In genomic region chr9:60813139-60813880, GRCm38 (mm10) we compare ENCODE assay signal across 8 mouse cellular contexts. TPM values are rescaled to one million over a fixed set of nuclear protein-coding genes. Genes with fewer than 3 reads are reported as not detected.
DNase-seq lines count a peak whose midpoint lies in the region; ATAC-seq and TF ChIP-seq lines count a peak whose summit lies in the region.

No protein-coding gene starts in this region.

- no peak for TF ChIP-seq CTCF in CH12.LX (conservative IDR thresholded peaks at IDR 0.05 in 1 of 2, IDR thresholded peaks at IDR 0.05 in 1 of 2; ENCODE audit: low read depth in 2 of 2, low read length in 2 of 2)
- no peak for TF ChIP-seq CTCF in kidney, adult 2 months (conservative IDR thresholded peaks at IDR 0.05; ENCODE audit: insufficient read depth, insufficient read length, low read depth, low read length)

- H3K36me3 ChIP-seq in CH12.LX (replicated peaks in 1 of 2; ENCODE audit: control insufficient read depth in 1 of 2, insufficient read depth in 1 of 2, low read length in 1 of 2), result no peaks in the 10 kb centered on the region
- 0 out of 2 replicates have a peak, but pooled peaks cover 5% of the 10 kb centered on the region for H3K36me3 ChIP-seq in heart, embryonic 10.5 days
- H3K36me3 ChIP-seq in kidney, adult 2 months (ENCODE audit: control insufficient read depth, insufficient read depth, low read length), result no peaks in the 10 kb centered on the region
- H3K36me3 ChIP-seq in lung, embryonic 15.5 days, result no peaks in the 10 kb centered on the region

- DNase-seq in CH12.LX (ENCODE audit: extremely low read depth), result peak; percentile 16
- peak; percentile 78 for DNase-seq in adrenal gland, postnatal 14 days
- DNase-seq in heart, embryonic 10.5 days (ENCODE audit: low spot score), result peak; percentile 95
- peak; percentile 73 for DNase-seq in kidney, adult 2 months
- DNase-seq in testis, postnatal 14 days (ENCODE audit: low spot score), result peak; percentile 35
- no peak for DNase-seq in spleen, postnatal 4 days (ENCODE audit: low spot score in 2 of 2)
- no peak for DNase-seq in left cerebral cortex, adult 9 months (ENCODE audit: low spot score in 2 of 2)

- H3K79me2 ChIP-seq in CH12.LX (replicated peaks; ENCODE audit: control insufficient read depth, extremely low read depth, insufficient read depth, poor library complexity, severe bottlenecking), result no peaks in the 10 kb centered on the region

- H3K9me3 ChIP-seq in CH12.LX (replicated peaks; ENCODE audit: low read length), result peaks cover 5% of the 10 kb centered on the region
- H3K9me3 ChIP-seq in heart, embryonic 10.5 days, result no peaks in the 10 kb centered on the region
- no peaks in the 10 kb centered on the region for H3K9me3 ChIP-seq in lung, embryonic 15.5 days

- H3K4me1 ChIP-seq in CH12.LX (ENCODE audit: control insufficient read depth in 1 of 2, insufficient read depth in 2 of 2), result peaks cover 3 to 17% of the 10 kb centered on the region in 2 experiments
- H3K4me1 ChIP-seq in heart, embryonic 10.5 days, result peaks cover 48% of the 10 kb centered on the region
- peaks cover 25% of the 10 kb centered on the region; the same call in 1 of the 2 replicates for H3K4me1 ChIP-seq in kidney, adult 2 months (ENCODE audit: control insufficient read depth, insufficient read depth, low read length)
- H3K4me1 ChIP-seq in lung, embryonic 15.5 days, result peaks cover 21% of the 10 kb centered on the region

- peak overlapping the region; percentile 24 for H3K4me2 ChIP-seq in CH12.LX (ENCODE audit: insufficient read depth, low read depth, poor library complexity, severe bottlenecking)
- peak overlapping the region; percentile 42 for H3K4me2 ChIP-seq in lung, embryonic 15.5 days

- TF ChIP-seq POLR2A in CH12.LX (IDR thresholded peaks at IDR 0.05; ENCODE audit: low read depth, low read length), result no peak
- TF ChIP-seq POLR2A in kidney, adult 2 months (IDR thresholded peaks at IDR 0.05; ENCODE audit: low read depth, low read length), result no peak

- no peak overlapping the region for H3K4me3 ChIP-seq in CH12.LX (replicated peaks in 1 of 3; ENCODE audit: low read depth in 2 of 3, low read length in 2 of 3, poor library complexity in 1 of 3)
- peak overlapping the region; percentile 49 for H3K4me3 ChIP-seq in heart, embryonic 10.5 days
- peak overlapping the region; percentile 31 for H3K4me3 ChIP-seq in kidney, adult 2 months (ENCODE audit: insufficient read depth, low read depth, low read length)
- H3K4me3 ChIP-seq in lung, embryonic 15.5 days, result peak overlapping the region; percentile 8; the same call in 1 of the 2 replicates

- dilution Hi-C loops in CH12.LX (cut with MboI; ENCODE audit: extremely low pct_ligation_motif_present, extremely low pct_unique_long_range_greater_than_20kb, low sequenced_read_pairs), result no loop called here

- in situ Hi-C loops in CH12.LX (cut with MboI; ENCODE audit: low pct_ligation_motif_present, low pct_unique_long_range_greater_than_20kb, low sequenced_read_pairs), result no loop called here

- ATAC-seq in lung, embryonic 15.5 days (ENCODE audit: borderline replicate concordance, extremely low read depth, low FRiP score, low TSS enrichment), result peak; percentile 85; the same call in 1 of the 2 replicates

- H3K27ac ChIP-seq in CH12.LX (ENCODE audit: insufficient read depth, low read depth), result no peak overlapping the region
- H3K27ac ChIP-seq in heart, embryonic 10.5 days, result peak overlapping the region; percentile 78
- peak overlapping the region; percentile 57 for H3K27ac ChIP-seq in kidney, adult 2 months (ENCODE audit: insufficient read depth, low read depth, low read length)
- H3K27ac ChIP-seq in lung, embryonic 15.5 days, result peak overlapping the region; percentile 11; the same call in 1 of the 2 replicates

- TF ChIP-seq EP300 in CH12.LX (IDR thresholded peaks at IDR 0.05; ENCODE audit: low read length), result no peak

- no peak overlapping the region for H3K9ac ChIP-seq in CH12.LX (ENCODE audit: insufficient read depth, low read depth)
- H3K9ac ChIP-seq in lung, embryonic 15.5 days, result no peak overlapping the region

- no peak for TF ChIP-seq RAD21 in CH12.LX (IDR thresholded peaks at IDR 0.05; ENCODE audit: low read depth, low read length)

- H3K27me3 ChIP-seq in CH12.LX (replicated peaks), result no peaks in the 10 kb centered on the region
- H3K27me3 ChIP-seq in heart, embryonic 10.5 days (ENCODE audit: insufficient read depth, poor library complexity, severe bottlenecking), result no peaks in the 10 kb centered on the region
- no peaks in the 10 kb centered on the region for H3K27me3 ChIP-seq in kidney, adult 2 months (replicated peaks; ENCODE audit: control insufficient read depth, insufficient read depth, low read length)
- no peaks in the 10 kb centered on the region for H3K27me3 ChIP-seq in lung, embryonic 15.5 days

- WGBS in heart, embryonic 10.5 days, result 3% methylated on average over 11 of the region's 11 CpGs
- 5% methylated on average over 11 of the region's 11 CpGs for WGBS in kidney, adult 2 months
- 6% methylated on average over 11 of the region's 11 CpGs for WGBS in lung, embryonic 15.5 days

TF ChIP-seq in CH12.LX, 34 proteins besides CTCF, POLR2A, EP300 and RAD21:
- no peak for TF ChIP-seq NRF1 (IDR thresholded peaks at IDR 0.05; ENCODE audit: low read depth, low read length)
- TF ChIP-seq JUN (IDR thresholded peaks at IDR 0.05; ENCODE audit: insufficient read depth, low read depth, low read length), result no peak
- no peak for TF ChIP-seq RCOR1 (conservative IDR thresholded peaks at IDR 0.05; ENCODE audit: low read depth, low read length)
- no peak for TF ChIP-seq USF1 (IDR thresholded peaks at IDR 0.05; ENCODE audit: low read depth, low read length)
- no peak for TF ChIP-seq TBP (conservative IDR thresholded peaks at IDR 0.05; ENCODE audit: low read depth, low read length)
- no peak for TF ChIP-seq ELF1 (IDR thresholded peaks at IDR 0.05; ENCODE audit: low read depth, low read length)

RNA-seq across cellular contexts. Expression of gene Uaca, which starts 19.0 kb away (rescaled TPM):
- total RNA-seq in CH12.LX (2012; rRNA removed), result 0.17 and 0.34 TPM in 2 replicates
- not detected in 2 replicates for total RNA-seq in CH12.LX (2014; rRNA removed)
- polyA plus RNA-seq in CH12.LX (2012; ENCODE audit: insufficient read length, low read depth), result 0.17 and 0.18 TPM in 2 replicates
- 42.3 and 51.9 TPM in 2 replicates for total RNA-seq in adrenal gland, postnatal 14 days (2021)
- polyA plus RNA-seq in heart, embryonic 10.5 days (2016; fragmentation: Nextera tagmentation; extraction: Ambion mirVana), result 34.3 and 39.5 TPM in 2 replicates
- polyA plus RNA-seq in kidney, adult 2 months (2012; rRNA removed), result 13.5 and 16.4 TPM in 2 replicates
- polyA plus RNA-seq in lung, embryonic 15.5 days (2015; fragmentation: Nextera tagmentation; extraction: Ambion mirVana), result 33.1 and 34.9 TPM in 2 replicates

Comparison
In these comparisons a context has a peak if more than half of its experiments do, and no peak if none do; other contexts are left out.
1. DNase-seq: peak in CH12.LX (single experiment), adrenal gland, postnatal 14 days (single experiment), heart, embryonic 10.5 days (single experiment), kidney, adult 2 months (single experiment) and testis, postnatal 14 days (single experiment); none in spleen, postnatal 4 days (0 of 2) and left cerebral cortex, adult 9 months (0 of 2).
2. H3K4me3 ChIP-seq: peak in heart, embryonic 10.5 days (single experiment), kidney, adult 2 months (single experiment) and lung, embryonic 15.5 days (single experiment); none in CH12.LX (0 of 3).
3. RNA of gene Uaca, which starts 19.0 kb away (polyA plus RNA-seq): 33.1 to 34.9 TPM in lung, embryonic 15.5 days, 34.3 to 39.5 TPM in heart, embryonic 10.5 days and 13.5 to 16.4 TPM in kidney, adult 2 months; 0.17 to 0.18 TPM in CH12.LX; every median in the first group is over 10 times any median in the second.